Mouse (Mus musculus): Measurements from ENCODE around the gene Gtf3a.

GRCm38 (mm10) chr5:146963118-146963936 is 14.9 kb downstream of the Gtf3a start, which contains the start of gene Mtif3:
- TF ChIP-seq CTCF (IDR thresholded peaks at IDR 0.05; ENCODE audit: low read depth, low read length) = no peak
- TF ChIP-seq POLR2A (IDR thresholded peaks at IDR 0.05; ENCODE audit: borderline replicate concordance, low read depth, low read length) = no peak

All from bone marrow macrophage, adult 2 months (primary cell).